Mouse (Mus musculus) naive thymus-derived CD4-positive, alpha-beta T cell, adult 2 months (primary cell): ENCODE data around the gene Zfp760.
"Not testable (repeated sequence)": the region's sequence is repeated elsewhere in the genome, so short reads cannot be mapped to it uniquely, and the experiment has no call there.

Experiments
- DNase-seq: peaks from one replicate; pipeline ENCODE4 v3.0.0-alpha.2; 2011; ENCODE audit warnings: low read depth

Zfp760 gene

GRCm38 (mm10) chr17:21707343-21707996, at the start of gene Zfp760:
Gene Zfp760 (plus strand): TSS chr17:21707741.
- peak; percentile 44 for DNase-seq

DNA sequence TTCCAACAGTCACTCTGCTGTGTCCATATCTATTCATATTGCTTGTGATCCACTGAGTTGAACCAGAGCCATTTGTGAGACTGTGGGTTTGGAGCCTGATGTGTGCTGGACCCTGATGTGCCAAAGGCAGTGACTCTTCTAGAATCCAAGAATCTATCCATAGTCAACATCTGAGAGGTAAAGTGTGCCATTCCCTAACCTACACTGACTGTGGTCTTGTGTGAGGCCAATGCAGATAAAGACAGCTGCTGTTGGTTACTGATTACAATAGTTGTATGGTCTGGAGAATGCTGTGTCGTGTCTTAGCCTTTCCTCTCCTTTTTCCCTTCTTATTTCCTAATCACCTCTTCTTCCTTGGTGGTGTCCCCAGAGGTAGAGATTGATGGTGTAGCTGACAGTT, 28.7 kb upstream of the Zfp760 start:
- not testable (repeated sequence) for DNase-seq

DNA sequence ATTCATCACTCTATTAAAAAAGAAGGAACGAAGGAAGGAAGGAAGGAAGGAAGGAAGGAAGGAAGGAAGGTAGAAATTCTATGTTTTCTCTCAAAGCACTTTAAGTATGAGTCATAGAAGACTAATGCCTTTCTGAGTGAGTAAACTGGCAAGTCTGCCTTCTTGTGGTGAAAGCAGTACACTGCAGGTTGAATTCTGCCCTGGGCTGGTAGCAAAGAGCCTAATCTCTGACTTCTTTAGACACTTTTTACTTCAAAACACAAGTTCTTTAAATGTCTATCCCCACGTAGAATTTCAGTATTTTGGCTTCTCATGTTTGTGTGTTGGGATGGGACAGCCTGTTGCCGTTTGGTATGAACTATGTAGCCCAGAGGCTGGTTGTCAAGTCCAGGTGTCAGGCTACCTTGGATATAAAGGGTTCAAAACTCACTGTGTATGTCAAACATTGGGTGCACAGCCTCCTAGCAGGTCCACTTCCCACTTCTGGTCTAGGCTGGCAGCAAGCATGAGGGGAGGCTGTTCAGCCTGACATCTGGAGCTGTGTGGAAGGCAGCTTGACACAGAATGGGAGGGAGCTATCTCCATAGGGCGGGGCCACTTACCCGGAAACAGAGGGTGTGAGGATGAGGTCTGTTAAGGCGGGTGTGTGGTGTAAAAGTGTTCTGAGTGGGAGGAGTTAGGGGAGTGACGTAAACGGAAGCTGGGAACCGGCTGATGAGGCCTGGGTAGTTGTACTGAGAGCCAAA, 28.1 kb upstream of the Zfp760 start:
- DNase-seq, result peak; percentile 96

DNA sequence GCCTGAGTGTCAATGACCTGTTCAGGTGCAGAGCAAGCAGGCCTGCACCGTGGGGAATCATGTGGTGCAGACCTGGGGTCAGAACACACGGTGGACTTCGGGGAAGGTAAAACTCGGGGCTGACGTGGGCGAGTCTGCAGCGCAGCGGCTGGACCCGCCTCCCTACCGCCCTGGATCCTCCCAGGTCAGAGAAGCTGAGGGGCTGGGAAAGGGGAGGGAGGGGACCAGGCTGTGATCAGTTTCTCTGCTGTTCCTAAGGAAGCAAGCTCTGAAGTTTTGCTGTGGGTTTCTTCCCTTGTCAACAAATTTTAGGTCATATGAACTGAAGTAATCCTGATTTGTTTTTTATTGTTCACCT, 27.5 kb upstream of the Zfp760 start:
- DNase-seq, result not testable (repeated sequence)

- DNase-seq, result no peak
Observed at GRCm38 (mm10) chr17:21691560-21691959, 16.0 kb upstream of the Zfp760 start, which contains the start of gene Gm10226. Gene Gm10226 (plus strand): TSS chr17:21691860.

- no peak for DNase-seq
Observed at GRCm38 (mm10) chr17:21693342-21693741, 14.2 kb upstream of the Zfp760 start.

DNA sequence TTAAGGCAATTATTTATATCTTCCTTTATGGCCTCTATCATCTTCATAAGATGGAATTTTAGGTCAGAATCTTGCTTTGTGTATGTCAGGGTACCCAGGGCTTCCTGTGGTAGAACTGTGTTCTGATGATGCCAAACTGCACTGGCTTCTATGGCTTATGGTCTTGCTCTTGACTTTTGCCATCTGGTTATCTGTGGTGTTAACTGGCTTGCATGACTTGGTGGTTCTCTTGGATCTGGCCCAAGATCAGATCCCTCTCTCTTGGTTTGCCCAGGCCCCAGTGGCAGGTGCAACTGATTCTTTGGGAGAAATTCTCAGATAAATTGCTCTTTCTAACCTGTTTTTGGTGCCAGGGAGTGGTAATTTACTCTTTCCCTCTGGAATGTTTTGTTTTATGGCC, 11.5 kb upstream of the Zfp760 start:
- no peak for DNase-seq

DNA sequence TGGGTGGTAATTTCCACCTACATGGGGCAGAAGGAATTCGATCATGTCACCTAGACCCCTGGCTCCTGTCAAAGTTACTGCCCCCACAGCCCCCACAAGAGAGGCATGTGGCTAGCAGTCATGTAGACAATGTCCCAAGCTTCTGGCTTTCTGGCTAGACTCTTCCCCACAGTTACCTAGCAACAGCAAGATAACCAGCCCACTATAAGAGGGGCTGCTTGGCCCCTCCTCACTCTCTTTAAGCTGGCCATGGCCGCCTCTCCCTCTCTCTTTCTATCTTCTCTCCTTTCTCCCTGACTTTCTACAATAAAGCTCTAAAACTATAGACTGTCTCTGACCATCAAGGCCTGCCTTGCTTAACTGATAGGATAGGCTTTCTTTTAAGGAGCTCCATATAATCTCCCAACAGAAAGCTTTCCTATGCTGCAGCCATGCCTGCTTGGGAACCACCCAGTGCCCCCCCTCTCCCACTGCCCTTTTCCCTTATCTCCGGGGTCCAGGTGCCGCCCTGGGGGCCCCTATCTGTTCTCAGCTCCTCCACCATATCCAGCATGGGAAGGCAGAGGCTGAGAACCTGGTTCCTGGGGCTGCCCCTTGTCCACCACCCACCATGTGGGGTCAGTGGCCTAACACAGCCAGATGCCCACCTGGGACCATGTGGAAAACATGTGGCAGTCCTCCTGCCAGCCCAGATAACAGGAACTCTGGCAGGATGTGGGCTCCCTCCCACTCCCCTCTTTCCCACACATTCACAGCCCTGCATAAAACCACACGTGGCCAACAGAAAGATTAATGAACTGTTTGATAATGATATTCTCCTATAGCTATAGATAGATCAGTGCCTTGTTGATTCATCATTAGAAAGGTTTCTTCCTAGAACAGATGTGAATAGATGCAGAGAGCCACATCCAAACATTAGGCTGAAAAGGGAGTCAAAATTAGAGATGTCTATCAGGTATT, 5.0 kb upstream of the Zfp760 start:
- DNase-seq, result no peak

DNA sequence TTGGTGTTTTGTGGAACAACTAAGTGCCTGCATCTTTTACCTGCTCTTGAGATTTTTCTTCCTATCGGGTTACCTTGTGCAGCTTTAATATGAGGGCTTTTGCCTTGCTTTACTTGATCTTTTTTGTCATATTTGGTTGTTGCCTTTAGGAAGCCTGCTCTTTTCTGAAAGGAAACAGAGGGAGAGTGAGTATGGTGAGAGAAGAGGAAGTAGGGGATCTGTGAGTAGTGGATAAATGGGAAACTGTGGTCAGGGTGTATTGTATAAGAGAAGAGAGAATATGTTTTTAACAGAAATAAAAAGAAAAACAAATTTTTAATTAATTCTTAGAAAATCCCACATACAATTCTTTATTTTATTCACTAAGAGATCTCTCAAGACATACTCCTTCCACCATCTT, 4.1 kb upstream of the Zfp760 start:
- DNase-seq, result no peak

GRCm38 (mm10) chr17:21708401-21708800, 860 bp downstream of the Zfp760 start:
- peak; percentile 16 for DNase-seq

DNA sequence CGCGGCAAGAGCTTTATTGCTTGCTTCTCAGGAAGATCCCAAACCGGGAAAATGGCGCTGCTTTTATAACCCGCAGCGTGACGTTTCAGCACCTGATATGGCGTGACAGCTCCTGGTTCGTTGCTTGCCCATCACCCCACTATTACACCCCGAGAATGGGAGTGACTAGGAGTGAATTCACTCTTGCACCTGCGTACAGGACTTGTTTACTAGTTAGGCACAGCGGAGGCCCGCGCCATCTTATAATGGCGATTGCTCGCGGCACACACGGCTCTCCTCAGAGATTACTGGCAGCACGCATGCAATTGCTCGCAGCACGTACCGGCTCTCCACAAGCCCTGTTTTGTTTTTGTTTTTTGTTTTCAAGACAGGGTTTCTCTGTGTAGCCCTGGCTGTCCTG, 23.0 kb downstream of the Zfp760 start, which contains the start of gene Zfp229:
Gene Zfp229, plus strand, starts transcription at position 301 of the 400 bp plus-strand sequence.
- DNase-seq, result not testable (repeated sequence)

DNA sequence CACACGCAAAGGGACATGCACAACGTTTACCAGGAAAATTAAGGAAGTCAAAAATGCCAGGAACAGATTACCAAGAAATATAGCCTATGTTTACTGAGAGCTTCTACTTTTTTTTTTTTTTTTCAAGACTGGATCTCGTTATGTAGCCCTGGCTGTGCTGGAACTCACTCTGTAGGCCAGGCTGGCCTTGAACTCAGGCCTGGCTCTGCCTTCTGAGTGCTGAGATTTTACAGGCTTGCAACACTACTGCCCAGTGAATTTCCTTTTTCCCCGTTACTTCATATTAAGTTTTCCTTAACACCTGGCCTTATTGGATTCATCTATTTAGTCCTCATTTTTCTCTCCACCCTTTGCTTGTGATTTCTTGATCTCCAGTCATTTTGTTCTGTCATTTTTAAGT, 25.5 kb downstream of the Zfp760 start:
- no peak for DNase-seq

- peak; percentile 50 for DNase-seq
Observed at GRCm38 (mm10) chr17:21733529-21734031, 26.0 kb downstream of the Zfp760 start.

- DNase-seq, result no peak
Observed at GRCm38 (mm10) chr17:21752791-21753190, 45.2 kb downstream of the Zfp760 start.

DNA sequence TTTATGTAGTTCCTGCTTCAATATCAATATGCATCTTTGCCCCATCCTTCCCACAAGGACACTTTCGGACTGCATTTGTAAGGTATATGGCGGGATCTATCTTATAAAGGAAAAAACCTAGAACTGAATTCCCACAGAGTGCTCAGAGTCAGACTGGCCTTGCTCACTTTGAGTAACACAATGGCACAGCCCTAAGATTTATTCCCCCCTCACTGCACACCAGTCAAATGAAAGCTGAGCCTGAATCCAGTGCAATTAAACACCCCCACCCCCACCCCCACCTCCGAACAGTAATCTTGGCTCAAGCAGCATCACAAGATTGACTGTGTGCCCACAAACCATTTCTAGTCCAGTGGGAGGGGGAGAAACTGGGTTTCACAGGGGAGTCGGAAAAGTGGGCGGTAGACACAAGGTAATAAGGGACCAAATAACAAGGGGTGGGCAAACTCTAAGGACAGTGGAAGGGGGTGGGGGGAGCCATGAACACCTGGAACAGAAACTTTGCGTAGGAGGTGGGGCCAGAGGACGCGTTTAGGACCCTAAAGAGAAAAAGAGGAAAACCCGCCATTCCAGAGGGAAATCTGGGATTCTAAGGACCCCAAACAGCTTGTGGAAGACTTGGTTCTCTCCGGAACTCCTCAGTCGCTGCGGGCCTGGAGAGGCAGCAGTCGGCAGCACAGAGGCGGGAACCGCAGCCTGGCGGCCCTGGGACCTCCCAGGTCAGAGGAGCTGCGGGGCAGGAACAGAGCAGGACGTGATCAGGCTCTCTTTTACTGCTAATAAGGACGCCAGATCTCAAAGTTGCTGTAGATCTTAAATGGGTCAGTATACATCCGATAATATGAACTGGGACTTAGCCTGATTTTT, 46.0 kb downstream of the Zfp760 start:
- no peak for DNase-seq

DNA sequence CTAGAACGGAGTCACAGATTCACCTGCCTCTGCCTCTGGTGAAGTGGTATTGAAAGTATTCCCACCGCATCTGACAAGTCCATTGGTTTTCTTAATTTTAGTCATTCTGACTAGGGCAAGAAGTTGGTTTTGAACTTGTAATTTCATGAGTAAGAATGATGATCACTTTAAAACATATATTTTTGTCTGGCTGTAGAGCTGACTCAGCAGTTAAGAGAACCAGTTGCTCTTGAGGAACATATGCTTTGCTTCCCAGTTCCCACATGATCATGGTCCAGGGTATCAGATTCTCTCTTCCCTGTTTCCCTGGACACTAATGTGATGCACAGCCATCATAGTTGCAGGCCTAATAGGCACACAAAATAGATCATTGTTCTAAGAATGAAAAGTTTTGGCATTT, 62.8 kb downstream of the Zfp760 start:
- no peak for DNase-seq
